Mouse (Mus musculus): ENCODE results near the gene AC170998.1.

- TF ChIP-seq POLR2A (IDR thresholded peaks at IDR 0.05; ENCODE audit: borderline replicate concordance, insufficient read depth, low read length) (no peak), CTCF (IDR thresholded peaks at IDR 0.05; ENCODE audit: borderline replicate concordance, insufficient read depth, low read depth, low read length) (no peak)
Observed at GRCm38 (mm10) chr17:28698672-28699071, 27.2 kb upstream of the AC170998.1 start.
